Mouse (Mus musculus): Measurements from ENCODE around the gene Dnajc21. TPM values are rescaled to one million over a fixed set of nuclear protein-coding genes. Genes with fewer than 3 reads are reported as not detected.

Gene Dnajc21
- total and polyA plus RNA-seq, 2 experiments from 2014 or later = 10.3 to 13.8 TPM

DNA sequence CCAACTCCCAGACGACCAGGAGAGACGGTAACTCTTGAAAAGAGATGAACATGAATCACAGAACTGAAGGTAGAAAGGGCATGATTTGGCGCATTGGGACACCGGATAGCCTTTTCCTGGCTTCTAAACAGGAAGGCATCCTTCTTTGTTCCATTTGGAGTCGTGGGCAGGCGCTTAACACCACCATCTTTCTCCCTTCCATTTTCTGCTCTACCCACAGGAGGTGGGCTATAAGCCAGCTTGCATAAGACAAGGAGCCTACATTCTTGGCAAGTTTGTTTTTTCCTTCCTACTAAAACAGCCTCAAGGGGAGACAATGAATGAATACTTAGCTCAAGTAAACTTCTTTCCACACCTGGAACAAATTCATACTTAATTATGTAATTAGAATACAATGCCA, 56.7 kb downstream of the Dnajc21 start:
- no peak overlapping the region for H3K4me2 ChIP-seq (ENCODE audit: low read depth)
- H3K4me1 ChIP-seq (ENCODE audit: insufficient read depth) = no peaks in the 10 kb centered on the region
- no peak for TF ChIP-seq CTCF (IDR thresholded peaks at IDR 0.05; ENCODE audit: low read depth)
- no peak overlapping the region for H3K27ac ChIP-seq (ENCODE audit: low read depth, low read length)
- WGBS = 88% methylated on average over 6 of the region's 6 CpGs
- H3K9ac ChIP-seq = no peak overlapping the region
- no peak overlapping the region for H3K4me3 ChIP-seq (ENCODE audit: low read depth, low read length)
- no peaks in the 10 kb centered on the region for H3K27me3 ChIP-seq (ENCODE audit: insufficient read depth, low read length)
- no peak for DNase-seq
- no peaks in the 10 kb centered on the region for H3K36me3 ChIP-seq (ENCODE audit: insufficient read depth)
- no peak for ATAC-seq
- H3K9me3 ChIP-seq (ENCODE audit: low read length) = no peaks in the 10 kb centered on the region

DNA sequence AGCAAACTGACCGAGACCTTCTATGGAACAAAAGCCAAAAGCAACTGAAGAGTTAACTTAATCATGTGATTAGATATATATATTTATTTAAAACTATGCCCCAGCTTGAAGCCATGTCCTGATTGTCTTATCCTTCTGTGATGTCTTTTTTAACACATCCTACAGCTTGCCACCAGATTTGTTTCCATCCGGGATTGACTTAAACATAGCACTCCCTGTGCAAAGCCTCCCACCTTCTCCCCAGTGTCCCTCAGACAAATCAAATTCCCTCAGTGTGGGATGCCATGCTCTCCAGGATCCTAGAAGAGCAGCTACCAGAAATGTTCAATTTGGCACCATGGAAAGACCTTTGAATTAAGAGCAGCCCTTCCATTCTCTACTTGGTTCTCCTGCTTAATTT, 59.4 kb downstream of the Dnajc21 start:
- no peaks in the 10 kb centered on the region for H3K36me3 ChIP-seq (ENCODE audit: insufficient read depth)
- no peak for ATAC-seq
- no peaks in the 10 kb centered on the region for H3K9me3 ChIP-seq (ENCODE audit: low read length)
- no peak overlapping the region for H3K9ac ChIP-seq
- 90% methylated on average over 2 of the region's 2 CpGs for WGBS
- H3K4me1 ChIP-seq (ENCODE audit: insufficient read depth) = no peaks in the 10 kb centered on the region
- H3K27me3 ChIP-seq (ENCODE audit: insufficient read depth, low read length) = no peaks in the 10 kb centered on the region
- TF ChIP-seq CTCF (IDR thresholded peaks at IDR 0.05; ENCODE audit: low read depth) = no peak
- no peak overlapping the region for H3K4me2 ChIP-seq (ENCODE audit: low read depth)
- DNase-seq = no peak
- no peak overlapping the region for H3K4me3 ChIP-seq (ENCODE audit: low read depth, low read length)
- no peak overlapping the region for H3K27ac ChIP-seq (ENCODE audit: low read depth, low read length)

DNA sequence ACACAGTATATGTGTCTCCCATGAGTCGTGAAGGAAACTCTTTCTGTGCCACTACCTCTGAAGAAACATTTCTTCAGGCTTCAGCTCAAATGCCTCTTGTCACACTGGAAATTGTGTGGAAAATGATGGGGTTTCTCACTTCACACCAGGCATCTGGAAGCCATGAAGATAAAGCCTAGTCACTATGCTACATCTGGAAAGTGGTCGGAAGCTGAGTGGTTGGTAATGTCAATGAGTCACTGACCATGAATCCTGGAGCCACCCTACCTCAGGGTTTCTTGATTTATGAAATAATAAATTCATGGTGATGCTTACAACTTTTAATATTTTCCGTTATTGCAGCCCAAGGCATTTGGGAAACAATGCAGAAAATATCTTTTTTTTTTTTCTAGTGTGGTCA, 60.5 kb downstream of the Dnajc21 start:
- Histone ChIP-seq H3K4me1 (ENCODE audit: insufficient read depth) (no peaks in the 10 kb centered on the region), H3K36me3 (ENCODE audit: insufficient read depth) (no peaks in the 10 kb centered on the region), H3K4me3 (ENCODE audit: low read depth, low read length) (no peak overlapping the region), H3K27me3 (ENCODE audit: insufficient read depth, low read length) (no peaks in the 10 kb centered on the region), H3K9ac (no peak overlapping the region), H3K9me3 (ENCODE audit: low read length) (no peaks in the 10 kb centered on the region), H3K27ac (ENCODE audit: low read depth, low read length) (no peak overlapping the region), H3K4me2 (ENCODE audit: low read depth) (no peak overlapping the region)
- ATAC-seq (no peak), DNase-seq (no peak)
- 94% methylated on average over 3 of the region's 3 CpGs for WGBS
- no peak for TF ChIP-seq CTCF (IDR thresholded peaks at IDR 0.05; ENCODE audit: low read depth)

DNA sequence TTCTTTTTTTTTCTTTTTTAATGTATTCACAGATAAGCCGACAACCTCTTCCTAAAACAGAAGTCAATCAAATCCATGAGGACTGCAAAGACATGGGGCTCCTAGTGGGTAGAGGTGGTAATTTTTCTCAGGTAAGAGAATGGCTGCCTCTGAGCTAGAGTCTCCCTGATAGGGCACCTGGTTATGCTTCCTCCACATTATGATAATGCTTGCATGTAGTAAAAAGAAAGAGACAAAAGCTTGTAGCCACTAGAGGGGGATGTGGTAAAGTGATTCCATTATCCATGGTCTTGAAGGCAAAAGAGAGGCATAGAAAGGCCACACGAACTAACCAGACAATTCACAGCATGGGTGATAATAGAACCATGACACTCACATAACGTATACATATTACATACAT, 69.9 kb downstream of the Dnajc21 start:
- H3K4me3 ChIP-seq (ENCODE audit: low read depth, low read length) = no peak overlapping the region
- DNase-seq (no peak), ATAC-seq (peak; percentile 54; the same call in 1 of the 2 replicates)
- WGBS = 42% methylated on average over 3 of the region's 3 CpGs
- TF ChIP-seq CTCF (IDR thresholded peaks at IDR 0.05; ENCODE audit: low read depth) = peak; percentile 35; the same call in 1 of the 2 replicates
- H3K27ac ChIP-seq (ENCODE audit: low read depth, low read length) = no peak overlapping the region
- H3K27me3 ChIP-seq (ENCODE audit: insufficient read depth, low read length) = no peaks in the 10 kb centered on the region
- H3K36me3 ChIP-seq (ENCODE audit: insufficient read depth) = no peaks in the 10 kb centered on the region
- H3K9ac ChIP-seq = no peak overlapping the region
- no peak overlapping the region for H3K4me2 ChIP-seq (ENCODE audit: low read depth)
- no peaks in the 10 kb centered on the region for H3K4me1 ChIP-seq (ENCODE audit: insufficient read depth)
- no peaks in the 10 kb centered on the region for H3K9me3 ChIP-seq (ENCODE audit: low read length)

DNA sequence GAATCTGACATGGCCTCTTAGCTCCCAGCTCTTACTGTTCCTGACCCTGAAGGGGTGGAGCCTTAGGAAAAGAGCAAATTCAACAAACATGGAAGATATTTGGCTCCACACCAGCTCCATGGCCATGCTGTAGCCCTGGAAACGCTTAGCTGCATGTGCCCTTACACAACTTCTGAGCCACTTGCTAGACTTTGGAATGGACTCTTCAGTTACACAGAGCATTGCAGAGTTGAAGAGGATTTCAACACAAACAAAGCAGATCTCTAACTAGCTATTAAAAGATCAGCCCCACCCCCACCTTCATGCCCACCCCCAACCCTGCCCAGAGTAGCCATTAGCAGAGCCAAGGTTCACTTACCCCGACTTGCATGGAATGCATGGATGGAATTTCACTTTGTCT, 70.5 kb downstream of the Dnajc21 start:
- ATAC-seq (no peak), DNase-seq (no peak)
- no peak overlapping the region for H3K4me3 ChIP-seq (ENCODE audit: low read depth, low read length)
- TF ChIP-seq CTCF (IDR thresholded peaks at IDR 0.05; ENCODE audit: low read depth) = no peak
- no peak overlapping the region for H3K9ac ChIP-seq
- H3K9me3 ChIP-seq (ENCODE audit: low read length) = no peaks in the 10 kb centered on the region
- H3K27ac ChIP-seq (ENCODE audit: low read depth, low read length) = no peak overlapping the region
- H3K36me3 ChIP-seq (ENCODE audit: insufficient read depth) = no peaks in the 10 kb centered on the region
- 56% methylated on average over 2 of the region's 2 CpGs for WGBS
- no peak overlapping the region for H3K4me2 ChIP-seq (ENCODE audit: low read depth)
- no peaks in the 10 kb centered on the region for H3K27me3 ChIP-seq (ENCODE audit: insufficient read depth, low read length)
- no peaks in the 10 kb centered on the region for H3K4me1 ChIP-seq (ENCODE audit: insufficient read depth)

Other genes starting within 250 kb of the Dnajc21 start
- gene Gm21973, start 145.1 kb downstream of the Dnajc21 start, total RNA-seq (2014; rRNA removed) = not detected in 2 replicates
- not detected in 2 replicates for gene Gm21973, start 145.1 kb downstream of the Dnajc21 start, polyA plus RNA-seq (2015; fragmentation: Nextera tagmentation; extraction: Ambion mirVana)
- gene Agxt2, start 112.0 kb downstream of the Dnajc21 start, total RNA-seq (2014; rRNA removed) = not detected in 2 replicates
- not detected in 2 replicates for gene Agxt2, start 112.0 kb downstream of the Dnajc21 start, polyA plus RNA-seq (2015; fragmentation: Nextera tagmentation; extraction: Ambion mirVana)
- gene Brix1, start 15.4 kb upstream of the Dnajc21 start, total RNA-seq (2014; rRNA removed) = 9.5 and 9.9 TPM in 2 replicates
- gene Brix1, start 15.4 kb upstream of the Dnajc21 start, polyA plus RNA-seq (2015; fragmentation: Nextera tagmentation; extraction: Ambion mirVana) = 64.8 and 66.4 TPM in 2 replicates
- gene Rad1, start 15.5 kb upstream of the Dnajc21 start, total RNA-seq (2014; rRNA removed) = 22.0 and 23.3 TPM in 2 replicates
- 15.6 and 18.7 TPM in 2 replicates for gene Rad1, start 15.5 kb upstream of the Dnajc21 start, polyA plus RNA-seq (2015; fragmentation: Nextera tagmentation; extraction: Ambion mirVana)
- not detected in 2 replicates for gene Ttc23l, start 88.2 kb upstream of the Dnajc21 start, total RNA-seq (2014; rRNA removed)
- not detected in 2 replicates for gene Ttc23l, start 88.2 kb upstream of the Dnajc21 start, polyA plus RNA-seq (2015; fragmentation: Nextera tagmentation; extraction: Ambion mirVana)
- gene Rai14, start 244.1 kb upstream of the Dnajc21 start, total RNA-seq (2014; rRNA removed) = 11.7 and 12.7 TPM in 2 replicates
- gene Rai14, start 244.1 kb upstream of the Dnajc21 start, polyA plus RNA-seq (2015; fragmentation: Nextera tagmentation; extraction: Ambion mirVana) = 5.2 and 5.5 TPM in 2 replicates

Measured in forebrain, postnatal 0 days (tissue).